15 mouse cellular contexts compared by ENCODE assay signal in genomic region chr4:87836257-87836656, GRCm38 (mm10).
"Had no signal": no experiment of that assay in that cellular context is flagged by ENCODE, and none has a peak within 500 bp of the region (broad histone marks: within the 10 kb centered on the region; RNA-seq: fewer than 3 reads in every experiment).

No protein-coding gene starts in this region.

- H3K4me3 ChIP-seq: kidney, embryonic 15.5 days; limb, embryonic 12.5 days; megakaryocyte, embryonic 14.5 days; midbrain, embryonic 12.5 days; neural tube, embryonic 13.5 days; stomach, embryonic 15.5 days had no signal

- H3K9ac ChIP-seq: kidney, embryonic 15.5 days; limb, embryonic 12.5 days; lung, embryonic 14.5 days; midbrain, embryonic 12.5 days; neural tube, embryonic 13.5 days; stomach, embryonic 15.5 days had no signal

- H3K27me3 ChIP-seq: kidney, embryonic 15.5 days; limb, embryonic 12.5 days; megakaryocyte, embryonic 14.5 days; midbrain, embryonic 12.5 days; neural tube, embryonic 13.5 days; stomach, embryonic 15.5 days had no signal

- ATAC-seq: midbrain, embryonic 16.5 days had no signal

- H3K9me3 ChIP-seq: kidney, embryonic 15.5 days; limb, embryonic 12.5 days; megakaryocyte, embryonic 14.5 days; midbrain, embryonic 12.5 days; neural tube, embryonic 13.5 days; stomach, embryonic 15.5 days had no signal

- H3K4me2 ChIP-seq: kidney, embryonic 15.5 days; limb, embryonic 12.5 days; lung, embryonic 14.5 days; midbrain, embryonic 12.5 days; neural tube, embryonic 13.5 days; stomach, embryonic 15.5 days had no signal

- H3K36me3 ChIP-seq: limb, embryonic 12.5 days had no signal

- H3K27ac ChIP-seq: kidney, embryonic 15.5 days; limb, embryonic 12.5 days; midbrain, embryonic 12.5 days; neural tube, embryonic 13.5 days; stomach, embryonic 15.5 days had no signal

- DNase-seq: kidney, adult 2 months; kidney, postnatal 14 days; lung, embryonic 14.5 days; lung, postnatal 10 days; lung, postnatal 4 days; right cerebral cortex, postnatal 4 days; spleen, adult 18-20 months; thymus, postnatal 4 days had no signal
